Mouse (Mus musculus) heart, adult 2 months (tissue): ENCODE results near the gene Miip.

ENCODE experiments used
- CTCF ChIP-seq: fragments of 200-600 bp; IDR thresholded peaks from 2 replicates; pipeline ENCODE4 v1.8.1; 2022; ENCODE audit warnings: antibody characterized with exemption, mild to moderate bottlenecking, moderate library complexity
- EP300 ChIP-seq: fragments of 200-500 bp; IDR thresholded peaks from 2 replicates; pipeline ENCODE4 v1.6.1; 2011; ENCODE audit warnings: low read depth, low read length, control low read depth; ENCODE audit not compliant: insufficient read depth
- POLR2A ChIP-seq: fragments of 200-500 bp; IDR thresholded peaks from 2 replicates; pipeline ENCODE4 v1.6.1; 2011; ENCODE audit warnings: mild to moderate bottlenecking, low read depth, low read length, control low read depth; ENCODE audit not compliant: insufficient read depth

- TF ChIP-seq POLR2A: no peak
- no peak for TF ChIP-seq CTCF
- no peak for TF ChIP-seq EP300
Measured at GRCm38 (mm10) chr4:147869238-147869637, 622 bp upstream of the Miip start.
